Mouse (Mus musculus): ENCODE results near the gene Lmo4.

- no peak for TF ChIP-seq POLR2A (IDR thresholded peaks at IDR 0.05; ENCODE audit: control insufficient read depth, low read depth, low read length)
- TF ChIP-seq CTCF (IDR thresholded peaks at IDR 0.05; ENCODE audit: control insufficient read depth, insufficient read depth, insufficient replicate concordance, low read depth, low read length), result no peak
Measured at GRCm38 (mm10) chr3:144231931-144232330, 26.9 kb upstream of the Lmo4 start.

Data from testis, adult 2 months (tissue).